Mouse (Mus musculus) kidney, embryonic 14.5 days (tissue): ENCODE results near the gene Fbxl17. TPM values are rescaled to one million over a fixed set of nuclear protein-coding genes. Genes with fewer than 3 reads are reported as not detected.

Source experiments
- ATAC-seq: fragments of 200-750 bp; cut with Nextera tagmentation; 2 replicates; pipeline ENCODE4 v1.8.0; 2017; ENCODE audit warnings: moderate number of reproducible peaks, mild to moderate bottlenecking, moderate TSS enrichment, moderate library complexity; ENCODE audit not compliant: low FRiP score, low TSS enrichment
- H3K27ac ChIP-seq: fragments of 300-500 bp; sonication (generic); 2 replicates; pipeline ENCODE4 v1.5.1; 2014; ENCODE audit warnings: low read depth, mild to moderate bottlenecking, low read length, moderate library complexity, mixed read lengths
- H3K27me3 ChIP-seq: fragments of 300-500 bp; sonication (generic); 2 replicates; pipeline ENCODE4 v1.6.1; 2014; ENCODE audit warnings: mild to moderate bottlenecking, low read length; ENCODE audit not compliant: control insufficient read depth, insufficient read depth
- H3K36me3 ChIP-seq: fragments of 300-500 bp; sonication (generic); 2 replicates; pipeline ENCODE4 v1.6.1; 2014; ENCODE audit warnings: low read length, mixed read lengths; ENCODE audit not compliant: control insufficient read depth, insufficient read depth
- H3K4me1 ChIP-seq: fragments of 300-500 bp; sonication (generic); 2 replicates; pipeline ENCODE4 v1.6.1; 2014; ENCODE audit warnings: low read length, mixed read lengths; ENCODE audit not compliant: control insufficient read depth, insufficient read depth
- H3K4me2 ChIP-seq: fragments of 300-500 bp; sonication (generic); replicated peaks from 2 replicates; pipeline ENCODE4 v1.6.1; 2014; ENCODE audit warnings: low read depth, mild to moderate bottlenecking, low read length
- H3K4me3 ChIP-seq: fragments of 300-500 bp; sonication (generic); 2 replicates; pipeline ENCODE4 v1.5.1; 2014; ENCODE audit warnings: mild to moderate bottlenecking, low read length
- H3K9ac ChIP-seq: fragments of 300-500 bp; sonication (generic); 2 replicates; pipeline ENCODE4 v1.6.1; 2014; ENCODE audit warnings: low read depth, mild to moderate bottlenecking, low read length, moderate library complexity
- H3K9me3 ChIP-seq: fragments of 300-500 bp; sonication (generic); 2 replicates; pipeline ENCODE4 v1.6.1; 2016; ENCODE audit warnings: low read length; ENCODE audit not compliant: control insufficient read depth
- WGBS: fragments of 180-500 bp; shearing (Covaris S2); extraction: QIAGEN DNeasy Blood & Tissue Kit; methylation state at CpG from one replicate; pipeline ENCODE4 v1.1.7; 2014; 5-methylcytosine and 5-hydroxymethylcytosine counted together
- microRNA-seq: library from miRNA; unstranded; fragments of <30 nt; microRNA quantifications from one replicate; pipeline ENCODE4, GENCODE M21; 2016
- polyA plus RNA-seq: library from polyadenylated mRNA; unstranded; fragments of >200 nt; fragmentation: Nextera tagmentation; extraction: Ambion mirVana; gene quantifications from 2 replicates; pipeline ENCODE4 v1.2.1, GENCODE M21; 2014

The Fbxl17 gene
- polyA plus RNA-seq, 1 experiment from 2014 or later, result 8.8 TPM

DNA sequence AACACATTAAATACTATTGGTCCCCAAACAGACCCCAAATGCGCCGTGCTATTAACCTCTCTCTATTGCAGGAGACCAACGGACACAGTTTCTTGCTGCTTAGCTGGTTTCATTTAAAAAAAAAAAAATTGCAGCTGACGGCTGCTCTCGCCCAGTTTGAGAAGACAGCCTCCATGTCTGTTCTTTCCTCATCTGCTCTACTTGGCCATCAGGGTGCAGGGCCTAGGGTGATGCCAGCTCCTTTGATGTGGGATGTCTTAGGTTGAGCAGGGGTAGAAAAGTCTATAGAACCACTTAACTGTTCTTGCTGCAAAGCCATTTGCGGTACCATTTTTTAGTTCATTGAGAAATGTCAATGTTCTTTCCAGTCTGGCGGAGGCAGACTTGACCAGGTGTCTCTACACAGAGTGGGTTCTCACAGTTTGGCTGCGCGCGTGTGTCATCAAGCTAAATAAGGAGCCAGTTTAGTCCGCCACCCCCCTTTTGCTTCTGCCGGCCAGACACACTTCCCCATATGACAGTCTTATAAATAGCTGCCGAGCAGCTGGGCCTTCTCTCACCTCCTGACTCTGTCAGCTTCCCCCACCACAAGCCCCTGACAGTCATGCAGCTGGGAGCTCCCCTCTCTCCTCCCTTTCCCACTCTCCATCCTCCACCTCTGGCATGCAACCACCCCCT is 487.8 kb downstream of the Fbxl17 start:
- Histone ChIP-seq H3K27ac (no peak overlapping the region), H3K9ac (no peak overlapping the region), H3K4me2 (no peak overlapping the region), H3K36me3 (no peaks in the 10 kb centered on the region), H3K4me1 (peaks cover 3% of the 10 kb centered on the region; the same call in 1 of the 2 replicates), H3K9me3 (no peaks in the 10 kb centered on the region), H3K4me3 (no peak overlapping the region), H3K27me3 (no peaks in the 10 kb centered on the region)
- 55% methylated on average over 13 of the region's 13 CpGs for WGBS
- peak; percentile 86 for ATAC-seq

DNA sequence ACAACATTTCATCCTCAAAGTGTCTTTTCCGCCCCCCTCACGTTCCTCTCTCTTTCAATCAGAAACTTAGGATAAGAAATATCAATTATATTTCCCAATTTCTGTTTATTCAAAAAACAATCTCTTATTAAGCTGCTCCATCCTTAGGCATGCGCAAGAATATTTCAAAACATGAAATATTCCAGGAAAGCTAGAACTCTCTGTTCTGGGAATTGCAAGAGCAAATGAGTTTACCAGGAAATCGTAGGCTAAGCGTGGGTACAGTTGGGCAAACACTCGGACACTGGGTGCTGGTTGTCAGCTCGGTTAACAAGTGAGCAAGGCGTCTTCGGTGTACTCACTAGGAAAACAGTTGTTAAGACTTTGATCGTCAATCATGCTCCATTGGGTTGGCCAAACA is 489.0 kb downstream of the Fbxl17 start:
- Histone ChIP-seq H3K27me3 (no peaks in the 10 kb centered on the region), H3K9me3 (no peaks in the 10 kb centered on the region), H3K4me1 (peaks cover 3% of the 10 kb centered on the region; the same call in 1 of the 2 replicates), H3K4me2 (no peak overlapping the region), H3K4me3 (no peak overlapping the region), H3K27ac (no peak overlapping the region), H3K9ac (no peak overlapping the region), H3K36me3 (no peaks in the 10 kb centered on the region)
- no peak for ATAC-seq
- WGBS, result 78% methylated on average over 10 of the region's 10 CpGs

DNA sequence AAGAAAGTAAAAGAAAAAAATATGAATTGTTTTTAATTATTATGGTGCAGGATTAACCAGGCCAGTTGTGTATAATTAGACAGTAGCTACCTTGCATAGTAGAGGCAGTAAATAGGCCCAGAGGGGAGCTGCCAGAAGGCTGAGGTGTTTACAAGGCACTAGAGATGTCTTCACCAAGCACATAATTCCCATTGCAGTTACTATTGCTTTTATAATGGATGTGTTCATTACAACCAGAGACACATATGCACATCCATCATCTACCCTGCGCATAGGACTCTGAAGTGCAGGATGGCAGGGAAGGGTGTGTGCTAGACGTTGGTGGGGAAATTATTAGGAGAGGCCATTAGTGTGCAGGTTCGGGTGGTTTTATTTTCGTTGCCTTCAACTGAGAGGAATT is 491.0 kb downstream of the Fbxl17 start:
- no peaks in the 10 kb centered on the region for H3K36me3 ChIP-seq
- WGBS, result 74% methylated on average over 4 of the region's 4 CpGs

DNA sequence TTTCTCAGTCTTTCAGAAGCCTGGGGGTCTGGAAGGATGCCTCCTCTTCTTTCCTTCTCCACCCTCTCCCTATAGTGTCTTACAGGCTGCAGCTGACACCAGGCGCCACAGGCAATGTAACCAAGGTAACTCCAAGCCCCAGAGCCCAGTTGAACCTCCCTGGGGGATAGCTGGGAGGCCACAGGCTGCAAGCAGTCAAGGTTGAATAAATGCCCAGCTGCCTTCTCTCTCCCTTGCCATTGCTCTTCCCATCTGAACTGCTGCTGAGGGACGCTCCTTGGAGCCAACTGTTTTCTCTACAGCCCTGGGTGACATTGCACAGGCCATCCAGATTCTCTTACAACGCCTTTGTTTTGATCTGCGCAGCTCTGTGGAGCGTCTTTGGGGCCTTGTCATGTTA is 491.5 kb downstream of the Fbxl17 start:
- Histone ChIP-seq H3K9ac (no peak overlapping the region), H3K9me3 (no peaks in the 10 kb centered on the region), H3K4me1 (peaks cover 3% of the 10 kb centered on the region; the same call in 1 of the 2 replicates), H3K27ac (no peak overlapping the region), H3K27me3 (no peaks in the 10 kb centered on the region), H3K4me3 (no peak overlapping the region), H3K36me3 (no peaks in the 10 kb centered on the region), H3K4me2 (no peak overlapping the region)
- 40% methylated on average over 5 of the region's 5 CpGs for WGBS
- peak; percentile 79 for ATAC-seq

More for the DNA sequence above, 491.0 kb downstream of the Fbxl17 start:
- H3K27ac ChIP-seq, result no peak overlapping the region
- no peak overlapping the region for H3K4me2 ChIP-seq
- peaks cover 3% of the 10 kb centered on the region; the same call in 1 of the 2 replicates for H3K4me1 ChIP-seq
- H3K9ac ChIP-seq, result no peak overlapping the region
- H3K9me3 ChIP-seq, result no peaks in the 10 kb centered on the region
- no peaks in the 10 kb centered on the region for H3K27me3 ChIP-seq
- H3K4me3 ChIP-seq, result no peak overlapping the region
- no peak for ATAC-seq

DNA sequence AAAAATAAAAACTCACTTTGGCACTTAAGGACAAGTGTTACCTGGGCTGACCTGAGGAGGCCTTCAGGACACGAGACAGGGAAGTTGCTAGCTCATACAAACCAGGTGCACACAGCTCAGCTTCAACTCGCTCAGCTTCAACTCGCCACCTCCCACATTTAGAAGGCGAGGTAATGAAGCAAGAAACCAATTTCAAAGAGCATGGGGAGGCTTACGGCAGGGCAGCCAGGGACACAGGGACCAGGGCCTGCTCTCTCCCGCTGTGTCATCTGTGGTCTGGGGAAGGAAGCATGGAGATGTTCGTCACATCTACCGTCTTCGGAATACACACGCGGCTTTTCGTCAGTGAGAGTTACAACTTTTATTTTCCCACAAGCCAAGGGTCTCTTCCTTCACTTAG is 491.9 kb downstream of the Fbxl17 start:
- Histone ChIP-seq H3K4me3 (no peak overlapping the region), H3K27ac (no peak overlapping the region), H3K36me3 (no peaks in the 10 kb centered on the region), H3K9ac (no peak overlapping the region), H3K4me2 (no peak overlapping the region), H3K4me1 (peaks cover 3% of the 10 kb centered on the region; the same call in 1 of the 2 replicates), H3K27me3 (no peaks in the 10 kb centered on the region), H3K9me3 (no peaks in the 10 kb centered on the region)
- WGBS, result 45% methylated on average over 12 of the region's 12 CpGs
- peak; percentile 47 for ATAC-seq

Small RNA genes lying within 50 kb of the gene (microRNA-seq; reads per million reads assigned to microRNA genes)
- not detected for gene Gm24813
